Mouse (Mus musculus) lung, embryonic 14.5 days (tissue): ENCODE data around the gene Jak3. TPM values are rescaled to one million over a fixed set of nuclear protein-coding genes. Genes with fewer than 3 reads are reported as not detected.

ENCODE experiments used
- ATAC-seq: fragments of 200-750 bp; cut with Nextera tagmentation; 2 replicates; pipeline ENCODE4 v1.8.0; 2017; ENCODE audit warnings: mild to moderate bottlenecking, moderate TSS enrichment, moderate library complexity; ENCODE audit not compliant: insufficient read depth
- DNase-seq: peaks from one replicate; pipeline ENCODE4 v3.0.0-alpha.2; 2015
- H3K27ac ChIP-seq: fragments of 300-500 bp; sonication (generic); 2 replicates; pipeline ENCODE4 v1.5.1; 2014; ENCODE audit warnings: low read depth, mild to moderate bottlenecking, moderate library complexity
- H3K27me3 ChIP-seq: fragments of 300-500 bp; sonication (generic); 2 replicates; pipeline ENCODE4 v1.6.1; 2014; ENCODE audit warnings: low read length, control low read depth; ENCODE audit not compliant: insufficient read depth
- H3K36me3 ChIP-seq: fragments of 300-500 bp; sonication (generic); 2 replicates; pipeline ENCODE4 v1.6.1; 2014; ENCODE audit warnings: control low read depth; ENCODE audit not compliant: insufficient read depth
- H3K4me1 ChIP-seq: fragments of 300-500 bp; sonication (generic); 2 replicates; pipeline ENCODE4 v1.6.1; 2014; ENCODE audit warnings: antibody characterized with exemption, control low read depth; ENCODE audit not compliant: insufficient read depth
- H3K4me2 ChIP-seq: fragments of 300-500 bp; sonication (generic); 2 replicates; pipeline ENCODE4 v1.6.1; 2014; ENCODE audit warnings: mild to moderate bottlenecking
- H3K4me3 ChIP-seq: fragments of 300-500 bp; sonication (generic); 2 replicates; pipeline ENCODE4 v1.5.1; 2014; ENCODE audit warnings: low read depth, low read length
- H3K9ac ChIP-seq: fragments of 300-500 bp; sonication (generic); 2 replicates; pipeline ENCODE4 v1.6.1; 2014
- H3K9me3 ChIP-seq: fragments of 300-500 bp; sonication (generic); 2 replicates; pipeline ENCODE4 v1.6.1; 2016; ENCODE audit warnings: low read depth, low read length, control low read depth
- CTCF ChIP-seq: IDR thresholded peaks from 2 replicates; pipeline ENCODE4 v1.5.1; 2016; ENCODE audit warnings: antibody characterized with exemption, low read depth
- WGBS: fragments of 180-500 bp; shearing (Covaris S2); extraction: QIAGEN DNeasy Blood & Tissue Kit; methylation state at CpG from one replicate; pipeline ENCODE4 v1.1.7; 2014; 5-methylcytosine and 5-hydroxymethylcytosine counted together
- polyA plus RNA-seq: library from polyadenylated mRNA; unstranded; fragments of >200 nt; fragmentation: Nextera tagmentation; extraction: Ambion mirVana; gene quantifications from 2 replicates; pipeline ENCODE4 v1.2.1, GENCODE M21; 2014

Jak3 gene
- polyA plus RNA-seq, 1 experiment from 2014 or later, result 7.8 TPM

DNA sequence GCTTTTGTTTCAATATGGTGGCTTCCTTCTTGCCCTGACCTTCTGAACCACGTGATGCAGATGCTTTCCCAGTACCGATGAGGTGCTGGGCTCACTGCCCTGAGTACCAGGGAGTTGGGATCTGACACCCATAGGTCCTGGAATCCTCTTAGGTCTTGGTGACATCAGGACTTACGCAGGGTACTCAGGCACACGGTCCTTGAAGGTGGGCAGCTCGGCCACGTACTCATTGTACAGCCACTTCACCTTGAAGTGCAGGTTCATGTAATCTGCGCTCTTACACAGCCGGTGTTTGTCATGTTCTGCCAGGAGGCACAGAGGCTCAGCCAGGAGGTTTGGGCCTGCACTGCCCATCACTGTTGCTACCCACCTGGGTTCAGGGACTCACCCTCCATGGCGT is 30.6 kb upstream of the Jak3 start:
- H3K27me3 ChIP-seq, result no peaks in the 10 kb centered on the region
- no peak overlapping the region for H3K9ac ChIP-seq
- H3K4me1 ChIP-seq, result no peaks in the 10 kb centered on the region
- no peaks in the 10 kb centered on the region for H3K9me3 ChIP-seq
- TF ChIP-seq CTCF, result no peak
- H3K4me3 ChIP-seq, result no peak overlapping the region
- no peak overlapping the region for H3K27ac ChIP-seq
- WGBS, result 55% methylated on average over 9 of the region's 9 CpGs
- H3K4me2 ChIP-seq, result no peak overlapping the region
- DNase-seq (no peak), ATAC-seq (no peak)
- no peaks in the 10 kb centered on the region for H3K36me3 ChIP-seq

DNA sequence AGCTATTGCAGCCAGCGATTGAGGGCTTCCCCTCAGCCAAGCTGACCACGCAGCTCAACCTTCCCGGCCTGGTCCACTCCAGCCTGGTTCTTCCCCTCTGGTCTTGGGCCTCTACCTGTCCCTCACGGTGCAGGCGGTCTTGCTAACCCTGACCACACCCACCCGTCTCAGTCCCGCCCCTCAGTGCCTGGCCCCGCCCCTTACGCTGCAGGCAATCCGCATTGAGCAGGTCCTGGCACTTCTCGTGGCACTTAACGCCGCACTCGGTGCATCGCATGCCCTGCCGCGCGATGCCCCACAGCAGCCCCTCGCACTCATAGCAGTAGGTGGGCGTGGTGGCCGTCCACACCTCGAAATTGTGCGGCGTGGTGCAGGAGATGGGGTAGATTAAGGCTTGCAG is 21.5 kb upstream of the Jak3 start:
- DNase-seq (peak; percentile 48), ATAC-seq (peak; percentile 50)
- H3K27me3 ChIP-seq, result peaks cover 48% of the 10 kb centered on the region
- H3K4me1 ChIP-seq, result no peaks in the 10 kb centered on the region
- peak overlapping the region; percentile 41 for H3K4me2 ChIP-seq
- no peak for TF ChIP-seq CTCF
- no peaks in the 10 kb centered on the region for H3K36me3 ChIP-seq
- peak overlapping the region; percentile 8; the same call in 1 of the 2 replicates for H3K4me3 ChIP-seq
- H3K9me3 ChIP-seq, result no peaks in the 10 kb centered on the region
- no peak overlapping the region for H3K9ac ChIP-seq
- under 1% methylated on average over 24 of the region's 24 CpGs for WGBS
- no peak overlapping the region for H3K27ac ChIP-seq

GRCm38 (mm10) chr8:71657816-71658215 is 18.3 kb upstream of the Jak3 start:
- H3K4me2 ChIP-seq, result no peak overlapping the region
- no peak overlapping the region for H3K27ac ChIP-seq
- 26% methylated on average over 9 of the region's 9 CpGs for WGBS
- H3K9ac ChIP-seq, result no peak overlapping the region
- H3K27me3 ChIP-seq, result peaks cover 54% of the 10 kb centered on the region
- ATAC-seq, result no peak
- H3K9me3 ChIP-seq, result no peaks in the 10 kb centered on the region
- DNase-seq, result no peak
- no peak overlapping the region for H3K4me3 ChIP-seq
- no peaks in the 10 kb centered on the region for H3K4me1 ChIP-seq
- no peak for TF ChIP-seq CTCF
- H3K36me3 ChIP-seq, result no peaks in the 10 kb centered on the region

GRCm38 (mm10) chr8:71658515-71659049 is 17.5 kb upstream of the Jak3 start:
- Histone ChIP-seq H3K9ac (no peak overlapping the region), H3K4me1 (no peaks in the 10 kb centered on the region), H3K36me3 (no peaks in the 10 kb centered on the region), H3K27me3 (peaks cover 54% of the 10 kb centered on the region), H3K4me3 (no peak overlapping the region), H3K4me2 (no peak overlapping the region), H3K27ac (no peak overlapping the region), H3K9me3 (no peaks in the 10 kb centered on the region)
- 27% methylated on average over 17 of the region's 17 CpGs for WGBS
- no peak for TF ChIP-seq CTCF
- DNase-seq, result no peak
- ATAC-seq, result no peak

GRCm38 (mm10) chr8:71659751-71660150 is 16.3 kb upstream of the Jak3 start:
- ATAC-seq (no peak), DNase-seq (no peak)
- no peak overlapping the region for H3K9ac ChIP-seq
- no peak overlapping the region for H3K27ac ChIP-seq
- no peak overlapping the region for H3K4me2 ChIP-seq
- H3K9me3 ChIP-seq, result no peaks in the 10 kb centered on the region
- TF ChIP-seq CTCF, result no peak
- peaks cover 43% of the 10 kb centered on the region for H3K27me3 ChIP-seq
- 58% methylated on average over 1 of the region's 1 CpGs for WGBS
- H3K4me1 ChIP-seq, result no peaks in the 10 kb centered on the region
- H3K4me3 ChIP-seq, result no peak overlapping the region
- no peaks in the 10 kb centered on the region for H3K36me3 ChIP-seq

GRCm38 (mm10) chr8:71660325-71661120 is 15.6 kb upstream of the Jak3 start:
- H3K9ac ChIP-seq, result no peak overlapping the region
- peak; percentile 67 for ATAC-seq

GRCm38 (mm10) chr8:71665331-71666130 is 10.6 kb upstream of the Jak3 start:
- Histone ChIP-seq H3K36me3 (no peaks in the 10 kb centered on the region), H3K9ac (no peak overlapping the region), H3K27me3 (peaks cover 12% of the 10 kb centered on the region; the same call in 1 of the 2 replicates), H3K4me1 (peaks cover 3% of the 10 kb centered on the region; the same call in 1 of the 2 replicates), H3K4me2 (peak overlapping the region; percentile 50), H3K4me3 (peak overlapping the region; percentile 17), H3K9me3 (no peaks in the 10 kb centered on the region), H3K27ac (no peak overlapping the region)
- no peak for TF ChIP-seq CTCF
- ATAC-seq (peak; percentile 54), DNase-seq (peak; percentile 77)
- WGBS, result 1% methylated on average over 22 of the region's 22 CpGs

More at GRCm38 (mm10) chr8:71660325-71661120, 15.6 kb upstream of the Jak3 start:
- Histone ChIP-seq H3K27me3 (peaks cover 35% of the 10 kb centered on the region), H3K4me1 (no peaks in the 10 kb centered on the region), H3K36me3 (no peaks in the 10 kb centered on the region), H3K4me3 (no peak overlapping the region), H3K27ac (no peak overlapping the region), H3K4me2 (no peak overlapping the region), H3K9me3 (no peaks in the 10 kb centered on the region)
- 8% methylated on average over 36 of the region's 36 CpGs for WGBS
- peak; percentile 95 for DNase-seq
- peak; percentile 96 for TF ChIP-seq CTCF
